Mouse (Mus musculus) midbrain, postnatal 0 days (tissue): ENCODE data around the gene Adat1. TPM values are rescaled to one million over a fixed set of nuclear protein-coding genes. Genes with fewer than 3 reads are reported as not detected.

ENCODE experiments used
- ATAC-seq: fragments of 200-750 bp; cut with Nextera tagmentation; 2 replicates; pipeline ENCODE4 v1.8.0; 2017; ENCODE audit warnings: moderate number of reproducible peaks, mild to moderate bottlenecking, moderate TSS enrichment, moderate library complexity; ENCODE audit not compliant: low FRiP score
- DNase-seq: peaks from one replicate; pipeline ENCODE4 v3.0.0-alpha.2; 2015; ENCODE audit warnings: low spot score
- H3K27ac ChIP-seq: fragments of 300-500 bp; sonication (generic); 2 replicates; pipeline ENCODE4 v1.5.1; 2014; ENCODE audit warnings: low read depth, mild to moderate bottlenecking, low read length, mixed read lengths
- H3K27me3 ChIP-seq: fragments of 300-500 bp; sonication (generic); 2 replicates; pipeline ENCODE4 v1.6.1; 2014; ENCODE audit warnings: low read length, control low read depth, mixed read lengths; ENCODE audit not compliant: insufficient read depth
- H3K36me3 ChIP-seq: fragments of 300-500 bp; sonication (generic); 2 replicates; pipeline ENCODE4 v1.6.1; 2014; ENCODE audit warnings: low read length, control low read depth, mixed read lengths; ENCODE audit not compliant: insufficient read depth
- H3K4me1 ChIP-seq: fragments of 300-500 bp; sonication (generic); 2 replicates; pipeline ENCODE4 v1.6.1; 2014; ENCODE audit warnings: mild to moderate bottlenecking, control low read depth, antibody characterized with exemption, low read length, mixed read lengths; ENCODE audit not compliant: insufficient read depth
- H3K4me2 ChIP-seq: fragments of 300-500 bp; sonication (generic); 2 replicates; pipeline ENCODE4 v1.6.1; 2014; ENCODE audit warnings: low read depth, mild to moderate bottlenecking, low read length, mixed read lengths; ENCODE audit not compliant: poor library complexity, severe bottlenecking
- H3K4me3 ChIP-seq: fragments of 300-500 bp; sonication (generic); 2 replicates; pipeline ENCODE4 v1.5.1; 2014; ENCODE audit warnings: low read depth, mild to moderate bottlenecking, low read length, moderate library complexity
- H3K9ac ChIP-seq: fragments of 300-500 bp; sonication (generic); replicated peaks from 2 replicates; pipeline ENCODE4 v1.6.1; 2014; ENCODE audit warnings: mild to moderate bottlenecking, low read length, moderate library complexity, mixed read lengths; ENCODE audit not compliant: poor library complexity, severe bottlenecking
- H3K9me3 ChIP-seq: fragments of 300-500 bp; sonication (generic); 2 replicates; pipeline ENCODE4 v1.6.1; 2016; ENCODE audit warnings: low read length, control low read depth
- CTCF ChIP-seq: IDR thresholded peaks from 2 replicates; pipeline ENCODE4 v1.5.1; 2016; ENCODE audit warnings: antibody characterized with exemption, mild to moderate bottlenecking
- WGBS: fragments of 180-500 bp; shearing (Covaris S2); extraction: QIAGEN DNeasy Blood & Tissue Kit; methylation state at CpG from one replicate; pipeline ENCODE4 v1.1.7; 2014; 5-methylcytosine and 5-hydroxymethylcytosine counted together
- polyA plus RNA-seq: library from polyadenylated mRNA; unstranded; fragments of >200 nt; fragmentation: Nextera tagmentation; extraction: Ambion mirVana; gene quantifications from 2 replicates; pipeline ENCODE4 v1.2.1, GENCODE M21; 2015
- total RNA-seq: library from RNA; depleted of rRNA; stranded (reverse); fragments of >200 nt; gene quantifications from 2 replicates; pipeline ENCODE4 v1.2.3, GENCODE M21; 2014

Gene Adat1
- total and polyA plus RNA-seq, 2 experiments from 2014 or later, result 4.7 to 5.2 TPM

DNA sequence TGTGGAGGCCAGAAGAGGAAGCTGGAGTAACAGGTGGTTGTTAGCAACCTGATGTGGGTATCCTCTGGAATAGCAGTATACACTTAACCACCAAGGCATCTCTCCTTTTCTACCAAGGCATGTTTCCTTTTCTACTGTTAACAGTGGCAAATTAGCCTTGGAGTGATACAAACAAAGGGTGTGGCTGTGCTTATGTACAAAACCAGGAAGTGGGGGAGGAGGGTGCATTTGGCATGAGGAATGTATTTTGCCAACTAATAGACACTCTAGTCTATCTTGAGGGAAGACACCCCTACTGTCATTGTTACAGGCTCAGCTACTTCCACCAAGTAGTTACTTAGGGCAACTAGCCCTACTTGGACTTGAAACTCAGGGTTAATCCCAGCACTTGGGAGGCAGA, 12.7 kb upstream of the Adat1 start:
- no peak for ATAC-seq
- Histone ChIP-seq H3K4me2 (no peak overlapping the region), H3K9ac (no peak overlapping the region), H3K4me1 (no peaks in the 10 kb centered on the region), H3K27ac (no peak overlapping the region), H3K36me3 (peaks cover 51% of the 10 kb centered on the region), H3K9me3 (no peaks in the 10 kb centered on the region), H3K27me3 (no peaks in the 10 kb centered on the region), H3K4me3 (no peak overlapping the region)
- TF ChIP-seq CTCF, result no peak
- no peak for DNase-seq

DNA sequence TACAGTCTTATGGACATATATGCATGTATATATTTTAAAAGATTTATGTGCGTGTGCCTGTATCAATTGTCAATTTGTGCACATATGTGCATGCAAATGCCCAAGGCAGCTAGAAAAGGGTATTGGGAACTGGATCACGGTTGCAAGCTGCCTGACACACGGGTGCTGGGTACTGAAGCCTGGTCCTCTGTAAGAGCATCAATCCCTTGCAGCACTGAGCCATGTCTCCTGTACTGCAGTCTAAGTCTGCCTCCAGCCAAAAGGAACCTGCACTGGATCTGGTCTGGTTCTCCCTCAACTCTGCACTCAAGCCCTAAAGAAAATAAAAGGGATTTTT, 569 bp upstream of the Adat1 start:
- Histone ChIP-seq H3K9ac (no peak overlapping the region), H3K27me3 (no peaks in the 10 kb centered on the region), H3K4me3 (no peak overlapping the region), H3K27ac (no peak overlapping the region), H3K4me1 (peaks cover 4% of the 10 kb centered on the region; the same call in 1 of the 2 replicates), H3K4me2 (peak overlapping the region; percentile 62; the same call in 1 of the 2 replicates), H3K9me3 (no peaks in the 10 kb centered on the region), H3K36me3 (peaks cover 42% of the 10 kb centered on the region)
- ATAC-seq, result no peak
- no peak for DNase-seq
- 69% methylated on average over 3 of the region's 3 CpGs for WGBS
- no peak for TF ChIP-seq CTCF

DNA sequence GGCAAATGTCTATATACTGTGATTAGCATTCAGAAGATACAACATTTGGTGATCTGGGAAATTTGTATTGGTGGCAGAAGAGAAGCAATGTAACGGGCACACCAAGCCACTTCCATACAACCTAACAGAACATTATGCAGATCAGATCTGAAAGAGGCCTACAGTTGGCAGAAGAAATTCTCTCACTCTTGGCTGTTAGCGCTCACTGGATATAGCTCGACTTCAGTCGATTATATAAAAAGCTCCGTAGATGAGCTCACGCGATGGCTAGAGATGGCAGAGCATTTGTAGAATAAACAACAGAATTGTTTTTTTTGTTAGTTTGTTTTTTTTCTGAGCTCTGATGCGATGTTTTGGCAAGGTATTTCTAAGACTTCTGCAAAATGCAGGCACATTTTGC, 824 bp downstream of the Adat1 start:
- peak overlapping the region; percentile 62 for H3K4me2 ChIP-seq
- H3K4me1 ChIP-seq, result peaks cover 4% of the 10 kb centered on the region; the same call in 1 of the 2 replicates
- no peak for TF ChIP-seq CTCF
- H3K4me3 ChIP-seq, result peak overlapping the region; percentile 53
- 62% methylated on average over 8 of the region's 8 CpGs for WGBS
- H3K27me3 ChIP-seq, result no peaks in the 10 kb centered on the region
- H3K9me3 ChIP-seq, result no peaks in the 10 kb centered on the region
- no peak overlapping the region for H3K27ac ChIP-seq
- no peak for DNase-seq
- no peak for ATAC-seq
- H3K9ac ChIP-seq, result peak overlapping the region; percentile 59; the same call in 1 of the 2 replicates
- peaks cover 33% of the 10 kb centered on the region for H3K36me3 ChIP-seq

- ATAC-seq (no peak), DNase-seq (peak; percentile 79)
- H3K27me3 ChIP-seq, result no peaks in the 10 kb centered on the region
- TF ChIP-seq CTCF, result peak; percentile 83
- H3K4me1 ChIP-seq, result peaks cover 4% of the 10 kb centered on the region; the same call in 1 of the 2 replicates
- H3K27ac ChIP-seq, result no peak overlapping the region
- H3K4me2 ChIP-seq, result no peak overlapping the region
- no peaks in the 10 kb centered on the region for H3K9me3 ChIP-seq
- no peak overlapping the region for H3K9ac ChIP-seq
- no peak overlapping the region for H3K4me3 ChIP-seq
- H3K36me3 ChIP-seq, result peaks cover 20% of the 10 kb centered on the region
- 14% methylated on average over 7 of the region's 7 CpGs for WGBS
These were observed 2.2 kb downstream of the Adat1 start for GRCm38 (mm10) chr8:111989911-111990310.

GRCm38 (mm10) chr8:111984511-111984910, 7.6 kb downstream of the Adat1 start:
- DNase-seq (no peak), ATAC-seq (no peak)
- no peak for TF ChIP-seq CTCF
- no peaks in the 10 kb centered on the region for H3K9me3 ChIP-seq
- peaks cover 10% of the 10 kb centered on the region; the same call in 1 of the 2 replicates for H3K36me3 ChIP-seq
- WGBS, result 88% methylated on average over 10 of the region's 10 CpGs
- H3K27ac ChIP-seq, result no peak overlapping the region
- no peak overlapping the region for H3K9ac ChIP-seq
- H3K4me2 ChIP-seq, result no peak overlapping the region
- no peaks in the 10 kb centered on the region for H3K27me3 ChIP-seq
- no peaks in the 10 kb centered on the region for H3K4me1 ChIP-seq
- no peak overlapping the region for H3K4me3 ChIP-seq

DNA sequence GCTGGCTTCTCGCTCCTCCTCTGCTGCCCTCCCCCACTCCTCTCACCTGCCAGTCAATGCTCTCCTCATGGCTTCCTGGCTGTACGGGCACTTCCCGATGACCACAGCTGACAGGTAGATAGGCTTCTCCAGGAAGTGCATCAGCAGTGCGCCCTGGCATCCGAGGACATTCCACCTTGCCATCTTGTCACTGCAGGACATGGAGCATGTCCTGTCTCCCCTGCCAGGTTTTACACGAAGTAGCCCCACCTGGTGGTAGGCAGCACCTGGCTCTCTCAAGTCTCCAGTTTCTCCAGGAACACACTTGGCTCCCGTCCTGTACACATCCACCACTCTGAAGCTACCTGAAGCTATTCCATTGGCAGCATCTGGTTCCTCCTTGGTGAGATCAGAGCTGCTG, 10.0 kb downstream of the Adat1 start:
- DNase-seq (no peak), ATAC-seq (no peak)
- WGBS, result 80% methylated on average over 7 of the region's 7 CpGs
- Histone ChIP-seq H3K4me3 (no peak overlapping the region), H3K9me3 (no peaks in the 10 kb centered on the region), H3K9ac (no peak overlapping the region), H3K36me3 (peaks cover 6% of the 10 kb centered on the region), H3K27me3 (no peaks in the 10 kb centered on the region), H3K27ac (no peak overlapping the region), H3K4me1 (no peaks in the 10 kb centered on the region), H3K4me2 (no peak overlapping the region)
- TF ChIP-seq CTCF, result peak; percentile 44; the same call in 1 of the 2 replicates
